Mouse (Mus musculus) testis, adult 2 months (tissue): ENCODE measurements around the gene Fam13a.

Experiments used
- CTCF ChIP-seq: fragments of 200-500 bp; IDR thresholded peaks from 2 replicates; pipeline ENCODE4 v1.5.1; 2012; ENCODE audit warnings: low read depth, mild to moderate bottlenecking, inconsistent platforms, low read length, moderate library complexity; ENCODE audit not compliant: control insufficient read depth, insufficient read depth, insufficient replicate concordance
- POLR2A ChIP-seq: fragments of 200-500 bp; IDR thresholded peaks from 2 replicates; pipeline ENCODE4 v1.6.1; 2012; ENCODE audit warnings: low read depth, mild to moderate bottlenecking, inconsistent platforms, low read length, moderate library complexity; ENCODE audit not compliant: control insufficient read depth

- no peak for TF ChIP-seq POLR2A
- no peak for TF ChIP-seq CTCF
Measured at GRCm38 (mm10) chr6:59022621-59023020, 1.7 kb downstream of the Fam13a start.
